Mouse (Mus musculus): ENCODE data around the gene Prkaa1.

The Prkaa1 gene

DNA sequence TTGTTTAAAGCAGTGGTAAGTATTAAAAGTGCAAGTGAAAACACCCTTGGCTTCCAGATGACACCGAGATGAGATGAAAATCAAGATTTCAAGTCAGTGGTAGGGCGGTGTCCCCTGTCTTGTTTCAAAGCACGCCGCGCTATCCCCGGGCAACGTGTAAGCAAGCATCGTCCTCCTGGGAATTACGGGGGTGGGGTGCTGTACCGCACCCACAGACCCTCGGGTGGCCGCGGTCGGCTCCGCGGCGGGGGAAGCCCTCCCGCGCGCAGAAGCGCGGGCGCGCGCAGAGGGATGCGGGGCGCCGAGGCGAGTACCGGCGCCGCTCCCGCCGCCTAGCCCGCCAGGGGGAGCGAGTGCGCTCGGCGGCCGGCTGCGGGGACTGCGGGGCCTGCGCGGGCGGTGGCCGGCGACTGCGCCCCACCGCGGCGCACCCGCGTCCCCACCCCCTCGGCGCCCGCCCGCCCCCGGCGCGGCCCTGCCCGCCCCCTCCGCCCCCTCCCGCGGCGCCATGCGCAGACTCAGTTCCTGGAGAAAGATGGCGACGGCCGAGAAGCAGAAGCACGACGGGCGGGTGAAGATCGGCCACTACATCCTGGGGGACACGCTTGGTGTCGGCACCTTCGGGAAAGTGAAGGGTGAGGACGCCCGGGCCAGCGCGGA is at the start of gene Prkaa1:
TSS of gene Prkaa1 (plus strand) at position 501 of the 660 bp plus-strand sequence.
- peak; percentile 39 to 64 for DNase-seq (ENCODE audit: low spot score in 2 of 2)

DNA sequence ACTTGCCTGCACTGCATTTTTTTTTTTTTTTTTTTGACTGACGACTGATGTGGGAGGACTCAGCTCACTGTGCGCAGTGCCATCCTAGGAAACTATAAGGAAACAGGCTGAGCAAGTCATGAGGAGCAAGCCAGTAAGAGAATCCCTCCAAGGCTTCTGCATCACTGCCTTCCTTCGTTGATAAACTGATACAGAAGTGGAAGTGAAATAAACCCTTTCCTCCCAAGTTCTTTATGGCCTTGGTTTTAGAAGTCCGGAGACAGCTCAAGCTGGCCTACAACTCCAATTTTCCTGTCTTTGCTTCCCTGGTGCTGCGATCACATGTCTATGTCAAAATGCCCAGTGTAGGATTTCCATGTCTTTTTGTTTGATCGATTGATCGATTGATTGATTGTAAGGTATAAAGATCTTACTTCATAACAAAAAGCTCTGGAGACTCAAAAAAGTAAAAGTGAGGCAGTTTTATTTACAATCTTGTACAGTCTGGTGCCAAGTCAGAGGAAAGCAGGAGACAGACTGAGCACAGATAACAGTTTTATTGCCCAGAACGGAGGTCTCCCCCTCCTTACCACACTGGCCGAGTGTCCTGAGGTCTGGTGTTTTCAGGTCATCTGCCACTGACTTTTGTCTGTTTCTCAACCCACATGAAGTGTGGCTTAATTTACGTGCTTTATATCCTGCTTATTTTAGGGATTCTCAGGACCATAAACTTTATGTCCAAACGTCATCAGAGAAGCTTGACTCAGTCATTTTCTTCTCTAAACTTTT is 47.9 kb upstream of the Prkaa1 start:
- DNase-seq (ENCODE audit: low spot score in 2 of 2) = no peak

DNA sequence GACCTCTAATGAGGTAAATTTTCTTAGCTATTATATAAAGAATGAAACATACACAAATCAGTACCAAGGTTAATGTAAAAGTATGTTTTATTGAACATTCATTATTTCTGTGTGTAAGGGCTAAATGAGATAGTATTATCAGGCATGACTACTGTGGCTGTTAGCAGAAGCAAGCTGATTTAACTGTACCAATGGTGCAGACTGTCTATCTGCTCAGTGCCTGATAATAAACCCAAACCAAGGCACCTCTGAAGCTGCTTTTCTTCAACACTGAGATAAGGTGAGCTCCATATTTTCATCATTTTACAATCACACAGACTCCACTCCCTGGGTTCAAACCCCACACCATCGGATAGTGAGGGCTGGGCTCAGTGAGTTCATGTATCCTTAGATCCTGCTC is 46.3 kb upstream of the Prkaa1 start:
- DNase-seq (ENCODE audit: low spot score in 2 of 2) = no peak

DNA sequence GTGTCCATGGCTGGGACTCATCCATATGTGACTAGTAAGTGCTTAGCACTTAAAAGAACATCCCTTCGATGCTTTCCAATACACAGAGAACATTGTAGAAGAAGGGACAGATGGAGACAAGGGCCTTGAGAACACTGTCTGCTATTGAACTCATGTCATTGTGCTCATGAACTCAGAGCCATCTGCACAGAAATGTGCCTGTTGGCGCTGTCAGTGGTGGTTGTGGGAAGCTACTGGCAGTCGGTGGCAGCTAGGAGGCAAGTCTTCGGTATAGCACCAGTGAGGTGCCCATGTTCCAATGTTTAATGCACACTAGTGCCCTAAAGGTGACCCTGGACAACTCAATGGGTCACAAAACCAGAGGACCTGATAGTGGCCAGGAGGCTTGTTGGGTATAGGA is 41.3 kb upstream of the Prkaa1 start:
- no peak for DNase-seq (ENCODE audit: low spot score in 2 of 2)

DNA sequence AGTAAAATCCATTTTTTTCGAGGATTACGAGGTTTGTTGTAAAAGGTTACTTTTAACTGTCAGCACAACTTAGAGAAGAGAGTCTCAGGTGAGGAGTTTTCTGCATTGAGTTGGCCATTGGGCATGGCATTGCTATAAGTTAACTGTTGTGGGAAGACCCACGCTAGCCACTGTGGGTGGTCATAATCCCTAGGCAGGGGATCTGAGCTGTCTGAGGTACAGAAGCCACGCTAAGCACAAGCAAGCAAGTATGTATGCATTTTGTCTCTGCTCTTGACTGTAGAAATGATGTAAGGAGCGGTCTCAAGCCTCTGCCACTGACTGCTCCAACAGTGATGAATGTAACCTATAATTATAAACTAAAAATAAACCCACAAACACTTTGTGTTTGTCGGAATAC is 37.8 kb upstream of the Prkaa1 start:
- DNase-seq (ENCODE audit: low spot score in 2 of 2) = no peak

DNA sequence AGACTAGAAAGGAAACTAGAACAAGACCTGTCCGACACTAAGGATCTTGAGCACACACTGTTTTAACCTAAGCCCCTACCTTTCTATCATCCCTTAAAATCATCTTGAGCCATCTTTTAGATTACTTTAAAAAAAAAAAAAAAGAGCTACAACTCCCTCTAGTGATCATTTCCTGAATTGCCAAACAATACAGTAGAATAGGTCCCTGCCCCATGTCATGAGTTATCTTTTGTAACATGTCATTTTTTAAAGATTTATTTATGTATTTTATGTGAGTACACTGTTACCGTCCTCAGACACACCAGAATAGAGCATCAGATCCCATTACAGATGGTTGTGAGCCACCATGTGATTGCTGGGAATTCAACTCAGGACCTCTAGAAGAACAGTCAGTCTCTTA is 37.4 kb upstream of the Prkaa1 start:
- DNase-seq (ENCODE audit: low spot score in 2 of 2) = no peak

DNA sequence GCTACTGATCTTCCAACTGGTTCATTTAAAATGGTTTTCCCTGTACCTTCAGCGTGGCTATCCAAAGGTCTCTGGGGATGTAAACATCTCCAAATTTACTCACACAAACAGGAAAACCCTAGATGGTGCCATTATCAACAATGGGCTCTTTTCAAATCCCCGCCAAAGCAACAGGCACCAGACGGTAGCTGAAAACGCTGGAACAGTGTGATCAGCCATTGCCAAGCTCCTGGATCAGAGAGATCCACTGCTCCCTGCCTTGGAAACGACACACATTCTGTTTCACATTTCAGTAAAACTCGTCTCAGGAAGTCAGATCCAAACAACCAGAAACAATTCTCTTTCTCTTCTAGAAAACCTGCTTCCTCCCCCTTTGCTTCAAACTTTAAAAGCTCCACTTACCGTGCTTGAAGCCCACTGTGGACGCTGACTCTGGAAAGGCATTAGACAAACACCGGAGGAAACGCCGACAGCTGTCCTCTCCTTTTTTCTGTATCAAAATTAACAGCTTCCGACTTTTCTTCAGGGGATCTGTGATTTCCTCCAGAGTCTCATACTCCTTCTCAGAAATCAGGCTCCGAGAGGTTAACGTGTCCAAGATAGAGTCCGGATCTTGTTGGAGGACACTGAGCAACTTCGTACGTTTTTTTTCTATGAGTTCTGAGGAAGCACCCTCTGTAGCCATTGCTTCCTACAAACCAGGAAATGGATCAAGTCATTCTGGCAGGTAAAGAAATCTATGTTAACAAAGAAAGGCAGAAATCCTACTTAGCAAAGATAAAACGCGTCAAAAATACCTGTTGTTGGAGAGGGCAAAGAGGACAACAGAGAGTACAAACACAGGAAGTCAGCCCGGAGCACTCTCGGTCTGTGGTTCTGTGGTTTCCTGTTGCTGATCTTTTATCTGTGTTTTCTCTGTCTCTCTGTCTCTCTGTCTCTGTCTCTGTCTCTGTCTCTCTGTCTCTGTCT is 35.7 kb upstream of the Prkaa1 start, which contains the start of gene Card6:
TSS of gene Card6 (minus strand) at position 854 of the 969 bp plus-strand sequence.
- DNase-seq (ENCODE audit: low spot score in 2 of 2) = peak in 1 of 2 experiments; percentile 19

DNA sequence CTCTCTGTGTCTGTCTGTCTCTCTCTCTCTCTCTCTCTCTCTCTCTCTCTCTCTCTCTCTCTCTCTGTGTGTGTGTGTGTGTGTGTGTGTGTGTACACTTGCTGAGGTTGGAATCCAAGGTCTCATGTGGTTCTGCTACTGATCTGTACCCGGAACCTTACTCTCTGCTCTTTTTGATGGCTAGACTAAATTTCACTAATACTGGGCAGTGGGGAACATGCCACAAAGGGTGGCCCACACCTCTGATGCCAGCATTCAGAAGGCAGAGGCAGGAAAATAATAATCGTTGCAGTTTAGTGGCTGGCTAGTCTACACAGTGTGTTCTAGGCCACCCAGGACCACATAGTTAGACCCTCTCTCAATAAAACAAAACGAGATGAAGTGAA is 35.0 kb upstream of the Prkaa1 start:
- DNase-seq (ENCODE audit: low spot score in 2 of 2) = no peak

DNA sequence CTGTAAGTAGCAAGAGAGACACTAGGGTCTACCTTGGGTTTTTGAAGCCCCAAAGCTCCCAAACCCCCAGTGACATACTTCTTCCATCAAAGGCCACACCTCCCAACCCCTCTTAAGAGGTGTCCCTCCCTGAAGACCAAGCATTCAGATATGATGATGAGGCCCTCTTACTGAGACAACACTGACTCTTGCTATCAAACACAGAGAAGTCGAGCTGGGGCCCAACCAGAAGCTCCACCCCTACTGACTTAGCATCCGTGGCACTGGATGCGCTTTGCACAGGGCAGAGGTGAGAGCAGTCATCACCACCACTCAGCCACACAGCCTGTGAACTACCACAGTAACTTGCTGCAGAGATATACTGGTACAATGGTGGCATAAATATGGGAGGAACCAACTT is 31.0 kb upstream of the Prkaa1 start:
- no peak for DNase-seq (ENCODE audit: low spot score in 2 of 2)

DNA sequence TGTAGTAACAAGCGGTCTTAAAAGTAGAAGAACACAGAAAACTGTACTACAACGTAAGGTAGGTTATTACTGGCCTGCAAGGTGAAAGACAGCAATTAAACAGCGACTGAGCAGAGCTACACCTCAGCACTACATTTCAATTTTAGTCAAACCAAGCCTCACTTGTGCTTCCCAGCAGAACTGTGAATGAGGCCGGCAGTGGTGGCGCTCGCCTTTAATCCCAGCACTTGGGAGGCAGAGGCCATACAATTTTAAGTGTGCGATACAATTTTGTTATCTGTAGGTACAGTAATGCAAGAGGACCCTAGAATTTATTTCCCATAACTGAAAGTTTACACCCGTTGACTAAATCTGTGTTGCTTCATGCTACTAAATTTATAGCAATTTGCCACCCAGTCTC is 28.5 kb upstream of the Prkaa1 start:
- DNase-seq (ENCODE audit: low spot score in 2 of 2) = no peak

DNA sequence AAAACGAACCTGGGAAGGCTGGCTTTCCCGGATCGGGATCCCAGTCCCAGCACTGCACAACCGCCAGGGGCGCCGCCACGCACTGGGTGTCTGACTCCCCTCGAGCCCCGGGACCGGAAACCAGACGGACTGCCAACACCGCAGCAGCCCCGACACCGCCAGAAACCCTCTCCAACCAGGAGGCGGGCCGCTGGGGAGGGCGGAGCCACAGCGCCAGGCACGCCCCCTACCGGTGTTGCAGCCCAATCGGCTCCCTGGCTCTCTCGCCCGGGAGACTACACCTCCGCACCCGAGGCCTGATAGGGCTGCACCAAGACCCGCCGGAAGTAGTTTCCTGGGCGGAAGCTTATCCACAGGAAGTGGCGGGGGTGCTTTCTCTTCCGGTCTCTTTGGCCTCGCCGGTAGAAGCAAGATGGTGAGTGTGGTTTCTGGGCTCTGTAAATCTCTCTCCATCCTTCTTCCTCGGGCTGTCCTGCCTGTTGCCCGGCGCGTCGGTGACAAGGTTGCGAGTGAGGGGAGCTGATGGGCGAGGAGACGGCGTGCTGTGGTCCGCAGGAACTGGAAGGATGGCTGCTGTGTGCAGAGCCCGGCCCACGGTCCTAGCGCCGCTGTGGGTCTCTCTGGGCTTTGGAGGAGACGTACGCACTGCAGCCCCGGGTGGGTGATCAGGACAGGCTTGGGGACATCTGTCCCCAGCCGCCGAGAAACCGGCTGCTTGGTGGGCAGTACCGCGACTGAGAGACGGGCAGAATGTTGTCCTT is 27.2 kb upstream of the Prkaa1 start, which contains the start of gene Rpl37:
TSS of gene Rpl37 (plus strand) at position 376 of the 761 bp plus-strand sequence.
- peak; percentile 98 to 99 for DNase-seq (ENCODE audit: low spot score in 2 of 2)

DNA sequence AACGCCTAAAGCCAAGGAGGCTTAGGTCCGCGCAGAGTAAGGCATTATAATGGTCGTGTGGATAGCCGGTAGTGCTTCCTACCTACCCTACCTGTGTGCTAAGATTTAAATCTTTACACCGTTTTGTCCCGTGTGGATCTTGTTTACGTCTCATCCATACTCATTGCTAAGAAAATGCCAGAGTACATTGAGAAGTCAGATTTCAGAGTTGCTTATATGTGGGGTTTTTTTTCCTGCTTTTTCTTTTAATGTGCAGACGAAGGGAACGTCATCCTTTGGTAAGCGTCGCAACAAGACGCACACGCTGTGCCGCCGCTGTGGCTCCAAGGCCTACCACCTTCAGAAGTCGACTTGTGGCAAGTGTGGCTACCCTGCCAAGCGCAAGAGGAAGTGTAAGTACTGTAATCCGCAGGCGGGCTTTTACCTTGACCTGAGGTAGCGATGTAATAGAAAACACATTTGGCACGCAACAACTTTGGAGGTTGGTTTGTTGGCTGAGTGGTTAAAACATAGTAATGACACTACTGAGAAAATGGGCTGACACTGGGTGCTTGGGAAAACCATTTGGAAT is 26.5 kb upstream of the Prkaa1 start:
- DNase-seq (ENCODE audit: low spot score in 2 of 2) = peak in 1 of 2 experiments; percentile 12

DNA sequence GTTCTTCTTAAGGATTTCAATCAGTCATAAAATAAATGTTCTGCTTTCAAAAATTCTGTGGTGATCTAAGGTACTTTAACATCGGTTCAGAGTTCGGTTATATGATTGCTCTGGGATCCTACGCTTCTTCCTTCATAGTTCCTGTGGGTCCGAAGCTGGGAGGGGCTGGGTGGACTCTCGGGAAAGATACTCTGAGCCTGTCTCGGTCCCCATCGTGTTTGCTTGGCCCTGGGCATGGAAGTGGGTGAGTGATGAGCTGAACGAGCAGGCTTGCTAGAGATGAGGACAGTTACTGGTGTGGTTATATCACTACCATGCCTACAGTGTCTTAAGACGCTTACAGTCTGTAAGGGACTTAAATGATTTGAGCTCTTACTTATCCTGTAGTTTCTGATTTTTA is 25.0 kb upstream of the Prkaa1 start:
- DNase-seq (ENCODE audit: low spot score in 2 of 2) = no peak

DNA sequence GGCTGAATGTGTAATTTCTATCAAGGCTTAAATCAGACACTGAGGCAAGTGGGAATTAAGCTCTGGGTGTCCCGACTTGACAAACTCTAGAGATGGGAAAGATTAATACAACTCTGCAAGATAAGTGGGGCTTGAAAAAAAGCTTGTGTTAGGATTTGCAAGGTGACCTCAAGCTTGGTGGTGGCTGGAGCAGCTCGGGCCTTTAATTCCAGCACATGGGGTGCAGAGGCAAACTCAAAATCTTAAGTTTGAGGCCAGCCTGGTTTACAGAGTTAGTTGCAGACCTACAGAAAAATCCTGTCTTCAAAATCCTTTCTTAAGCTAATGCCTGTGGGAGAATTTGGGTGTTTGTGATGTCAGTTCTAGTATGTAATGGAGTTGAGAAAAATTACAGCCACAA is 24.5 kb upstream of the Prkaa1 start:
- no peak for DNase-seq (ENCODE audit: low spot score in 2 of 2)

DNA sequence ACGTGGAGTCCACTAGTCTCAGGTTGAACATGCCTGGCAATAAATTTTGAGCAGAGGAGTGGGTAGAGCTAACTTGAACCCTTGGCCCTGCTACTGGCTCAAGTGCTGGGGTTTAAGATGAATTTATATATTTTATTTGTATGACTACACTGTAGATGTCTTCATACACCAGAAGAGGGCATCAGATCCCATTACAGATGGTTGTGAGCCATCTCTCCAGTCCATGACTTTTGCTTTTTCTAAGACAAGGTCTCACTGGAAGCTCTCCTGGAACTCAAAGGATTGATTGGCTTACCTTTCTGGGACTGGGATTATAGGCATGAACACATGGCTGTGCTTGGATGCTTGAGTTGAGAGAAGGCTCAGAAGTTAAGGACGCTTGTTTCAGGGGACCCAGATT is 24.0 kb upstream of the Prkaa1 start:
- DNase-seq (ENCODE audit: low spot score in 2 of 2) = no peak

DNA sequence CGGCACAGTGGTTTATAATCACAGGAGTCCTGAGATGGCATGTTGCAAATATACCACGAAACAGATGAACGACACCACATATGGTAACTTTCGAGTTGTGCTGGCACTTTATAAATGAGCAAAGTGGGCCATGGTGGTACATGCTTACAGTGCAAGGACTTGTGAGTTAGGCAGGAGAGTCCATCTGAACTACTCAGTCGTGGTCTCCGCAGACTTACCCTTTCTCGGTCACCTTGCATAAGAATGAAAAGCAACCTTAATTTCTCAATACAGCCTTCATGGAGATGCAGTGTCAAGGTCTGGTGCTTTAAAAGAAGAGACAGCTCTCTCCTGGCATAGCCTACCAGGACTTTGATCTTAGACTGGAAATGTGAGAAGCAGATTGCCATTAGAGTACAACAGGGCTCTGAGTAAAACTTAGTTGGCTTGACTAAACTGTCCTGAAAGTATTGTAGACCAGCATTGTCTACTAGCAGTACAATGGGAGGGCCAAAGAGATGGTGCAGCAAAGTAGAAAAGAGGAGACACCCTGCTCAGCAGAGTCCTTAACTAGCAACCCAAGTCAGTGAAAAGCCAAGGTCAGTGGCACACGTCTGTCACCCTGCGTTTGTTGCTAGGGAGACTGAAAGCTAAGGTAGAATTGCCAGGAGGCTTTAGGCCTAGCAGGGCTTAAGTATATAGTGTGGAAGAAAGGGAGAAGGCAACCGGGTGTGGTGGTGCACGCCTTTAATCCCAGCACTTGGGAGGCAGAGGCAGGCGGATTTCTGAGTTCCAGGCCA is 21.9 kb upstream of the Prkaa1 start:
- no peak for DNase-seq (ENCODE audit: low spot score in 2 of 2)

DNA sequence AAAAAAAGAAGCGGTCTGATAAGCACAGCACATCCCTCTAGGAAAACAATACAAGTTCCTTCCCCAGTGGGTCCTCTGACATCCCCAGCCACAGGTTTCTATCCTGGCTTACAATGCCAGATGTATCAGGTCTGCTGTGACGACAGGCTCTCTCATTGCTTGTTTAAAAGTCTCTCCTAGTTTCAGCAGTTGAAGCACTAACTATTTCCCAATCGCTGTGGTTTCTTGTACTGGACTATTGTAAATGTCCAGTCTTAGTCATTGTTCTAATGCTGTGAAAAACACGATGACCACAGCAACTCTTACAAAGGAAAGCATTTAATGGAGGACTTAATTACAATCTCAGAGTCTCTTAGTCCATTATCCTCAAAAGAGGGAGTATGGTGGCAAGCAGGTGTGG is 17.2 kb upstream of the Prkaa1 start:
- DNase-seq (ENCODE audit: low spot score in 2 of 2) = no peak

DNA sequence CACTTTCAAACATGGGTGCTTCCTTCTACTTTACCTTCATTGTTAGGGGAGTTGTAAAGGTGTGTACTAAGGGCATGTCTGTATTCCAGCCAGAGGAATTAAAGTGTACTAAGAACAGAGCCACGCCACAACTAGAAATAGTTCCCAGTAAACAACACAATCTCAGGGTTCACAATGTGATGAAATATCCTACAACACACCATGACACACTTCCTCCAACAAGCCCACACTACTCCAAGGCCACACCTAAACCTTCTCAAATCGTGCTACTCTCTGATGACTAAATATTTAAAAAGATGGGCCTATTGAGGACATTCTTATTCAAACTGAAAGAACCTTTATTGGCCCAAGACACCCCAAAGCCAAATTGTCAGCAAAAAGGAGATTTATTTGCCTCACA is 16.2 kb upstream of the Prkaa1 start:
- DNase-seq (ENCODE audit: low spot score in 2 of 2) = no peak

DNA sequence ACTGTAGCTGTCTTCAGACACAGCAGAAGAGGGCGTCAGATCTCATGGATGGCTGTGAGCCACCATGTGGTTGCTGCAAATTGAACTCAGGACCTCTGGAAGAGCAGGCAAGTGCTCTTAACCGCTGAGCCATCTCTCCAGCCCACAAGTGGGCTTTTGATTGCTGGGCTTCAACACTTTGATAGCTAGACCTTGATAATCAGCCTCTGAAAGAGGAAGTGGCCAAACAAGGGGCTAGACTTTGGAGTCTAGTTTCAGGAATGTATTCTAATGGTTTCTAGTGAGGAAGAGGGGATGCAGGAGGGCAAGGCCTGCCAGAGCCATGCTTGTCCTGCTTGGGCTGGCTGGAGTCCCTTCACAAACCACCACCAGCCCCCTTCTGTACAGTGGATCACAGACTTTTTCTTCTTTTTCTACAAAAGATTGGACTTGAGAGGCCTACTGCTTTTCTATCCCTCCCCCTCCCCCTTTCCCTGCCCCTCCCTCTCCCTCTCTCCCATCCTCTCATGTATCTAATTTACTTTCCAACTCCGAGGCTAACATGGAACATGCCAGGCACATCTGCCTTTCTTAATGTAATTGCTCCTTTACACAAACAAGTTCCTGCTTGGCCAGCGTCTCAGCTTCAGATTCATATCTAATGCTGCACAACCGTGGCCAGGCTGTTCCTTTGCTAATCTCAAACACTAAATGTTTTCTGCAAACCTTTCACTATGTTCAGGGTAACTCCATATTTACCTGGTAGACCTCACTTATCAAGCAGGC is 15.3 kb upstream of the Prkaa1 start:
- DNase-seq (ENCODE audit: low spot score in 2 of 2) = no peak
